Mouse (Mus musculus): ENCODE results near the gene Ascc1. TPM values are rescaled to one million over a fixed set of nuclear protein-coding genes. Genes with fewer than 3 reads are reported as not detected.

Gene Ascc1
- polyA plus RNA-seq, 1 experiment from 2014 or later = 36.1 TPM

- ATAC-seq (replicated peaks; ENCODE audit: insufficient number of reproducible peaks, insufficient read depth, low FRiP score, low read depth) = no peak
- Histone ChIP-seq H3K9ac (no peak overlapping the region), H3K4me3 (no peak overlapping the region), H3K4me1 (replicated peaks) (peaks cover 2% of the 10 kb centered on the region; the same call in 1 of the 2 replicates), H3K36me3 (peaks cover 7% of the 10 kb centered on the region; the same call in 1 of the 2 replicates), H3K9me3 (replicated peaks) (no peaks in the 10 kb centered on the region), H3K27ac (no peak overlapping the region), H3K27me3 (no peaks in the 10 kb centered on the region), H3K4me2 (no peak overlapping the region)
- WGBS = 94% methylated on average over 1 of the region's 1 CpGs
Observed at GRCm38 (mm10) chr10:60023751-60024150, 21.1 kb downstream of the Ascc1 start.

GRCm38 (mm10) chr10:60026759-60027395, 24.3 kb downstream of the Ascc1 start:
- Histone ChIP-seq H3K9me3 (replicated peaks) (no peaks in the 10 kb centered on the region), H3K4me3 (no peak overlapping the region), H3K27ac (no peak overlapping the region), H3K4me1 (replicated peaks) (peaks cover 5% of the 10 kb centered on the region; the same call in 1 of the 2 replicates), H3K4me2 (no peak overlapping the region), H3K36me3 (no peaks in the 10 kb centered on the region), H3K27me3 (no peaks in the 10 kb centered on the region), H3K9ac (no peak overlapping the region)
- ATAC-seq (replicated peaks; ENCODE audit: insufficient number of reproducible peaks, insufficient read depth, low FRiP score, low read depth) = no peak
- 55% methylated on average over 13 of the region's 13 CpGs for WGBS

GRCm38 (mm10) chr10:60027619-60028084, 25.0 kb downstream of the Ascc1 start:
- no peaks in the 10 kb centered on the region for H3K9me3 ChIP-seq (replicated peaks)
- no peak for ATAC-seq (replicated peaks; ENCODE audit: insufficient number of reproducible peaks, insufficient read depth, low FRiP score, low read depth)
- H3K27me3 ChIP-seq = no peaks in the 10 kb centered on the region
- H3K36me3 ChIP-seq = no peaks in the 10 kb centered on the region
- H3K4me1 ChIP-seq (replicated peaks) = peaks cover 12% of the 10 kb centered on the region
- WGBS = 71% methylated on average over 2 of the region's 2 CpGs
- no peak overlapping the region for H3K4me2 ChIP-seq
- no peak overlapping the region for H3K27ac ChIP-seq
- no peak overlapping the region for H3K4me3 ChIP-seq
- H3K9ac ChIP-seq = no peak overlapping the region

GRCm38 (mm10) chr10:60028181-60028580, 25.6 kb downstream of the Ascc1 start:
- Histone ChIP-seq H3K4me2 (no peak overlapping the region), H3K36me3 (no peaks in the 10 kb centered on the region), H3K4me1 (replicated peaks) (peaks cover 16% of the 10 kb centered on the region), H3K9ac (no peak overlapping the region), H3K4me3 (no peak overlapping the region), H3K9me3 (replicated peaks) (no peaks in the 10 kb centered on the region), H3K27me3 (no peaks in the 10 kb centered on the region), H3K27ac (no peak overlapping the region)
- ATAC-seq (replicated peaks; ENCODE audit: insufficient number of reproducible peaks, insufficient read depth, low FRiP score, low read depth) = no peak
- 74% methylated on average over 7 of the region's 7 CpGs for WGBS

GRCm38 (mm10) chr10:60028979-60029378, 26.4 kb downstream of the Ascc1 start:
- peaks cover 17% of the 10 kb centered on the region for H3K4me1 ChIP-seq (replicated peaks)
- no peak overlapping the region for H3K4me2 ChIP-seq
- no peaks in the 10 kb centered on the region for H3K27me3 ChIP-seq
- ATAC-seq (replicated peaks; ENCODE audit: insufficient number of reproducible peaks, insufficient read depth, low FRiP score, low read depth) = no peak
- no peak overlapping the region for H3K9ac ChIP-seq
- H3K36me3 ChIP-seq = no peaks in the 10 kb centered on the region
- no peak overlapping the region for H3K4me3 ChIP-seq
- WGBS = 76% methylated on average over 7 of the region's 7 CpGs
- H3K27ac ChIP-seq = no peak overlapping the region
- H3K9me3 ChIP-seq (replicated peaks) = no peaks in the 10 kb centered on the region

GRCm38 (mm10) chr10:60029387-60029786, 26.8 kb downstream of the Ascc1 start:
- Histone ChIP-seq H3K4me2 (no peak overlapping the region), H3K9ac (no peak overlapping the region), H3K36me3 (no peaks in the 10 kb centered on the region), H3K27me3 (no peaks in the 10 kb centered on the region), H3K4me3 (no peak overlapping the region), H3K4me1 (replicated peaks) (peaks cover 17% of the 10 kb centered on the region), H3K27ac (no peak overlapping the region), H3K9me3 (replicated peaks) (no peaks in the 10 kb centered on the region)
- ATAC-seq (replicated peaks; ENCODE audit: insufficient number of reproducible peaks, insufficient read depth, low FRiP score, low read depth) = no peak
- WGBS = 92% methylated on average over 4 of the region's 4 CpGs

- no peak overlapping the region for H3K4me2 ChIP-seq
- H3K36me3 ChIP-seq = no peaks in the 10 kb centered on the region
- 76% methylated on average over 8 of the region's 8 CpGs for WGBS
- no peaks in the 10 kb centered on the region for H3K9me3 ChIP-seq (replicated peaks)
- H3K27ac ChIP-seq = no peak overlapping the region
- no peak overlapping the region for H3K4me3 ChIP-seq
- ATAC-seq (replicated peaks; ENCODE audit: insufficient number of reproducible peaks, insufficient read depth, low FRiP score, low read depth) = no peak
- H3K27me3 ChIP-seq = no peaks in the 10 kb centered on the region
- H3K9ac ChIP-seq = no peak overlapping the region
- H3K4me1 ChIP-seq (replicated peaks) = peaks cover 15% of the 10 kb centered on the region
Observed at GRCm38 (mm10) chr10:60031562-60031961, 29.0 kb downstream of the Ascc1 start.

- no peak overlapping the region for H3K4me2 ChIP-seq
- no peaks in the 10 kb centered on the region for H3K36me3 ChIP-seq
- H3K4me1 ChIP-seq (replicated peaks) = peaks cover 15% of the 10 kb centered on the region
- no peak overlapping the region for H3K27ac ChIP-seq
- H3K4me3 ChIP-seq = no peak overlapping the region
- H3K9me3 ChIP-seq (replicated peaks) = no peaks in the 10 kb centered on the region
- no peaks in the 10 kb centered on the region for H3K27me3 ChIP-seq
- no peak overlapping the region for H3K9ac ChIP-seq
- ATAC-seq (replicated peaks; ENCODE audit: insufficient number of reproducible peaks, insufficient read depth, low FRiP score, low read depth) = no peak
- WGBS = 50% methylated on average over 2 of the region's 2 CpGs
Observed at GRCm38 (mm10) chr10:60031985-60032384, 29.4 kb downstream of the Ascc1 start.

- H3K9me3 ChIP-seq (replicated peaks) = no peaks in the 10 kb centered on the region
- no peak overlapping the region for H3K27ac ChIP-seq
- H3K36me3 ChIP-seq = no peaks in the 10 kb centered on the region
- ATAC-seq (replicated peaks; ENCODE audit: insufficient number of reproducible peaks, insufficient read depth, low FRiP score, low read depth) = no peak
- peaks cover 15% of the 10 kb centered on the region for H3K4me1 ChIP-seq (replicated peaks)
- H3K27me3 ChIP-seq = no peaks in the 10 kb centered on the region
- H3K4me3 ChIP-seq = no peak overlapping the region
- no peak overlapping the region for H3K4me2 ChIP-seq
- H3K9ac ChIP-seq = no peak overlapping the region
- WGBS = 44% methylated on average over 2 of the region's 2 CpGs
Observed at GRCm38 (mm10) chr10:60032622-60033021, 30.0 kb downstream of the Ascc1 start.

- no peak overlapping the region for H3K27ac ChIP-seq
- H3K9ac ChIP-seq = no peak overlapping the region
- H3K4me3 ChIP-seq = no peak overlapping the region
- no peaks in the 10 kb centered on the region for H3K36me3 ChIP-seq
- ATAC-seq (replicated peaks; ENCODE audit: insufficient number of reproducible peaks, insufficient read depth, low FRiP score, low read depth) = no peak
- H3K4me2 ChIP-seq = no peak overlapping the region
- H3K9me3 ChIP-seq (replicated peaks) = no peaks in the 10 kb centered on the region
- peaks cover 15% of the 10 kb centered on the region for H3K4me1 ChIP-seq (replicated peaks)
- H3K27me3 ChIP-seq = no peaks in the 10 kb centered on the region
- WGBS = 48% methylated on average over 5 of the region's 5 CpGs
Observed at GRCm38 (mm10) chr10:60033064-60033463, 30.5 kb downstream of the Ascc1 start.

GRCm38 (mm10) chr10:60034621-60035020, 32.0 kb downstream of the Ascc1 start:
- ATAC-seq (replicated peaks; ENCODE audit: insufficient number of reproducible peaks, insufficient read depth, low FRiP score, low read depth) = no peak
- Histone ChIP-seq H3K4me3 (no peak overlapping the region), H3K36me3 (no peaks in the 10 kb centered on the region), H3K27me3 (no peaks in the 10 kb centered on the region), H3K27ac (no peak overlapping the region), H3K9ac (no peak overlapping the region), H3K4me1 (replicated peaks) (peaks cover 15% of the 10 kb centered on the region), H3K4me2 (no peak overlapping the region), H3K9me3 (replicated peaks) (no peaks in the 10 kb centered on the region)
- 69% methylated on average over 3 of the region's 3 CpGs for WGBS

GRCm38 (mm10) chr10:60035744-60036143, 33.1 kb downstream of the Ascc1 start:
- no peak overlapping the region for H3K27ac ChIP-seq
- H3K36me3 ChIP-seq = no peaks in the 10 kb centered on the region
- no peak overlapping the region for H3K9ac ChIP-seq
- peaks cover 15% of the 10 kb centered on the region for H3K4me1 ChIP-seq (replicated peaks)
- no peak overlapping the region for H3K4me3 ChIP-seq
- ATAC-seq (replicated peaks; ENCODE audit: insufficient number of reproducible peaks, insufficient read depth, low FRiP score, low read depth) = no peak
- H3K4me2 ChIP-seq = no peak overlapping the region
- 60% methylated on average over 4 of the region's 4 CpGs for WGBS
- no peaks in the 10 kb centered on the region for H3K9me3 ChIP-seq (replicated peaks)
- no peaks in the 10 kb centered on the region for H3K27me3 ChIP-seq
